ENCODE assay signal across 21 mouse cellular contexts in the genomic region with DNA sequence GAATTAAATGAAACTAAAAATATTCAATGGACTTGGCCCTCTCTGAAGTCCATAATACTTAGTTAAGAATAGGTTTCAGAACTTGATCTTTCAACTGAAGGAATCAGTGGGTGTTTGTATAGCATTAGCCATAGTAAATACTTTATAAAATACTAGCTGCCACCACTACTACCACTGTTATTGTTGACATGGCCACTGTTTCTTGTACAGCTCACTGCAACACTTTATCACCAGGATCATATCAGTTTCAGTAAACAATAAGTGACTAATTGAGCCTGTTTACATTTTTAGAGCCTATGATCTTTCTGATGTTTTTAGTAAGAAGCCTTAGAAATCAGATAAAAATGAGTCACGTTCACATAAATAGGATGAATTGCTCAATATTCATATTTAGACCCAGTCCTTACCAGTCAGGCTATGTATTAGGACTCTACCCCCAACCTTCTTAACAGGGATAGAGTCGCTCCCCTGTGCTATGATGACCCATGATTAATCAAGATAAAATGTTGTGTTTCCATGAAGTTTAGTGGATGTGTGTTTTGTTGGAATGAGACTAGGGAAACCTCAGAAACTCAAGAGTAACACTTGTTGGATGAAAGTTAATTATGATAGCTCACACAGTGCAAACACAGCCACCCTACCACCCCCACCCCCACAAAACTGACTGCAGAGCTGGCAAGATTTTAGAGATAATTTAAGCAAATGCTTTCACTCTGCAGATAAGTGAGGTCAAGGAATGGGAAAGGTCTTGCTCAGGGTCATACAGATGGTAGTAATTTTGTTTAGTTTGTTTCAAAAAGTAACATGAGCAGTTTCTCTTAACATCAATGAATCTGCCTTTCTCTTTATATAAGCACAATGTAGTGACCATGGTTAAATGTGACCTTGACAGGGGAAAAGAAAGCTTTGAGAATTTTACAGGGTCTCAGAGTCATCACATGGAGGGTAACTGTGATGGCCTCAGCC. TPM values are rescaled to one million over a fixed set of nuclear protein-coding genes. Genes with fewer than 3 reads are reported as not detected.
DNase-seq lines count a peak whose midpoint lies in the region; ATAC-seq and TF ChIP-seq lines count a peak whose summit lies in the region.
"Had no signal": no experiment of that assay in that cellular context is flagged by ENCODE, and none has a peak within 500 bp of the region (broad histone marks: within the 10 kb centered on the region; RNA-seq: fewer than 3 reads in every experiment).

No protein-coding gene starts in this region.

- H3K4me3 ChIP-seq in lung, embryonic 15.5 days: no peak overlapping the region
- H3K4me3 ChIP-seq in myocyte: no peak overlapping the region
- H3K4me3 ChIP-seq: embryonic facial prominence, embryonic 13.5 days; forebrain, embryonic 13.5 days; heart, embryonic 12.5 days; hindbrain, embryonic 15.5 days had no signal

- H3K9ac ChIP-seq in lung, embryonic 15.5 days: no peak overlapping the region
- H3K9ac ChIP-seq: embryonic facial prominence, embryonic 13.5 days; forebrain, embryonic 13.5 days; forebrain, postnatal 0 days; heart, embryonic 12.5 days; hindbrain, embryonic 15.5 days had no signal

- no peak overlapping the region for H3K4me2 ChIP-seq in lung, embryonic 15.5 days
- H3K4me2 ChIP-seq in myocyte (ENCODE audit: low read depth): no peak overlapping the region
- H3K4me2 ChIP-seq: embryonic facial prominence, embryonic 13.5 days; forebrain, embryonic 13.5 days; heart, embryonic 12.5 days; hindbrain, embryonic 15.5 days had no signal

- no peak for TF ChIP-seq POLR2A in myocyte (IDR thresholded peaks at IDR 0.05; ENCODE audit: insufficient read length, low read depth)

- no peak overlapping the region for H3ac ChIP-seq in myocyte (ENCODE audit: control insufficient read depth, insufficient read length)

- no peaks in the 10 kb centered on the region for H3K36me3 ChIP-seq in lung, embryonic 15.5 days
- no peaks in the 10 kb centered on the region for H3K36me3 ChIP-seq in myocyte (ENCODE audit: control insufficient read depth, insufficient read depth)
- H3K36me3 ChIP-seq: embryonic facial prominence, embryonic 13.5 days; G1E; heart, embryonic 12.5 days; hindbrain, embryonic 15.5 days had no signal

- no peak for DNase-seq in lung, postnatal 14 days
- DNase-seq in NIH3T3 (ENCODE audit: low read depth): peak; percentile 70
- DNase-seq in embryo, embryonic 9.5 days (ENCODE audit: extremely low spot score): peak; percentile 41
- no peak for DNase-seq in left cerebral cortex, adult 11 months (ENCODE audit: low spot score)
- no peak for DNase-seq in layer of hippocampus, adult 8-10 months (ENCODE audit: low spot score in 2 of 2)
- DNase-seq: adrenal gland, postnatal 14 days; B cell, adult 2 months; cerebellum, adult 11-12 months; cerebellum, adult 9-11 months; forebrain, postnatal 0 days; gastrocnemius, postnatal 14 days; heart, postnatal 36 days had no signal

- 25% methylated on average over 2 of the region's 2 CpGs for WGBS in lung, embryonic 15.5 days

- H3K79me2 ChIP-seq in myocyte (ENCODE audit: control insufficient read depth, insufficient read depth): no peaks in the 10 kb centered on the region

- no peaks in the 10 kb centered on the region for H3K9me3 ChIP-seq in lung, embryonic 15.5 days
- H3K9me3 ChIP-seq: embryonic facial prominence, embryonic 13.5 days; forebrain, embryonic 13.5 days; G1E; heart, embryonic 12.5 days; hindbrain, embryonic 15.5 days had no signal

- ATAC-seq in lung, embryonic 15.5 days (ENCODE audit: borderline replicate concordance, extremely low read depth, low FRiP score, low TSS enrichment): peak; percentile 69; the same call in 1 of the 2 replicates
- ATAC-seq: CD4-positive, CD25-positive, alpha-beta regulatory T cell, adult 4 months; forebrain, embryonic 13.5 days; forebrain, postnatal 0 days; intestine, embryonic 16.5 days had no signal

- H3K27ac ChIP-seq in lung, embryonic 15.5 days: no peak overlapping the region
- H3K27ac ChIP-seq: embryonic facial prominence, embryonic 13.5 days; forebrain, embryonic 13.5 days; hindbrain, embryonic 15.5 days had no signal

- H3K27me3 ChIP-seq in lung, embryonic 15.5 days: no peaks in the 10 kb centered on the region
- H3K27me3 ChIP-seq in myocyte (ENCODE audit: control insufficient read depth, insufficient read depth, insufficient read length): no peaks in the 10 kb centered on the region
- H3K27me3 ChIP-seq: embryonic facial prominence, embryonic 13.5 days; forebrain, embryonic 13.5 days; heart, embryonic 12.5 days; hindbrain, embryonic 15.5 days had no signal

- no peaks in the 10 kb centered on the region for H3K4me1 ChIP-seq in lung, embryonic 15.5 days
- H3K4me1 ChIP-seq: forebrain, embryonic 13.5 days; heart, embryonic 12.5 days; hindbrain, embryonic 15.5 days had no signal

TF ChIP-seq in myocyte, 11 proteins besides CTCF, POLR2A, EP300 and RAD21:
- TF ChIP-seq MYOG (IDR thresholded peaks at IDR 0.05; ENCODE audit: control insufficient read depth in 1 of 3, insufficient read depth in 1 of 3, insufficient read length in 2 of 3, low read depth in 2 of 3): no peak
- peak; percentile 38; the same call in 1 of the 2 replicates for TF ChIP-seq CEBPB (IDR thresholded peaks at IDR 0.05; ENCODE audit: insufficient read depth, poor library complexity, severe bottlenecking)

RNA-seq across cellular contexts. Expression of a gene that starts 57.1 kb away (rescaled TPM):
- 14.9 and 15.0 TPM in 2 replicates for polyA plus RNA-seq in lung, embryonic 15.5 days (2015; fragmentation: Nextera tagmentation; extraction: Ambion mirVana)
- polyA plus RNA-seq in myocyte (2012; fragmentation: generic; extraction: Trizol): 0.10 TPM
- total RNA-seq in layer of hippocampus, adult 8-10 months (2022): 10 to 100 TPM; 58.7 to 73.1 (median 64.3) TPM
- polyA plus RNA-seq: G1E had no signal

Comparison
In these comparisons a context has a peak if more than half of its experiments do, and no peak if none do; other contexts are left out.
1. DNase-seq: peak in NIH3T3 (single experiment) and embryo, embryonic 9.5 days (single experiment); none in lung, postnatal 14 days (single experiment), left cerebral cortex, adult 11 months (single experiment) and layer of hippocampus, adult 8-10 months (0 of 2).
2. RNA of a gene that starts 57.1 kb away (polyA plus RNA-seq): 14.9 to 15.0 TPM in lung, embryonic 15.5 days; 0.10 TPM in myocyte (single experiment); every median in the first group is over 10 times any median in the second.